Mouse (Mus musculus) MEL (cell line): ENCODE measurements at regions not wholly inside any gene's neighbourhood (a gene's known extent, or its start where the extent isn't known, plus 50 kb on each side); places are given as distances from the start of the nearest gene placed in this dataset.

Experiments used
- DNase-seq: peaks from one replicate; pipeline ENCODE4 v3.0.0; 2011; ENCODE audit warnings: low read depth, low spot score
- H3K27ac ChIP-seq: 2 replicates; pipeline ENCODE4 v1.5.1; 2012; ENCODE audit warnings: low read depth, mild to moderate bottlenecking, control low read depth, low read length, moderate library complexity; ENCODE audit not compliant: control insufficient read depth
- H3K27me3 ChIP-seq, 2 experiments: fragments of 150-350 bp in 1 of 2; sonication (generic) in 1 of 2; 2 replicates each; pipeline ENCODE4 v1.6.1; 2012; ENCODE audit warnings: low read length in 2 of 2, mild to moderate bottlenecking in 2 of 2, improper control_type of control experiment in 1 of 2, moderate library complexity in 1 of 2; ENCODE audit not compliant: insufficient read depth in 2 of 2, control insufficient read depth in 1 of 2
- H3K36me3 ChIP-seq, 2 experiments: 2 replicates each; pipeline ENCODE4 v1.6.1; 2012 to 2014; ENCODE audit warnings: low read length in 2 of 2, improper control_type of control experiment in 1 of 2, inconsistent platforms in 1 of 2, mild to moderate bottlenecking in 1 of 2; ENCODE audit not compliant: insufficient read depth in 2 of 2, control insufficient read depth in 1 of 2
- H3K4me1 ChIP-seq, 2 experiments: fragments of 150-350 bp in 1 of 2; sonication (generic) in 1 of 2; 2 replicates each; pipeline ENCODE4 v1.6.1; 2012; ENCODE audit warnings: low read length in 2 of 2, improper control_type of control experiment in 1 of 2, mild to moderate bottlenecking in 1 of 2; ENCODE audit not compliant: insufficient read depth in 2 of 2, control insufficient read depth in 1 of 2
- H3K4me3 ChIP-seq, 2 experiments: fragments of 150-350 bp in 1 of 2; sonication (generic) in 1 of 2; 2 replicates each; pipeline ENCODE4 v1.5.1; 2012; ENCODE audit warnings: low read depth in 2 of 2, low read length in 2 of 2, mild to moderate bottlenecking in 2 of 2, moderate library complexity in 2 of 2, control low read depth in 1 of 2, improper control_type of control experiment in 1 of 2; ENCODE audit not compliant: control insufficient read depth in 1 of 2, insufficient read depth in 1 of 2
- H3K79me2 ChIP-seq: 2 replicates; pipeline ENCODE4 v1.6.1; 2012; ENCODE audit warnings: mild to moderate bottlenecking, low read length, moderate library complexity; ENCODE audit not compliant: control insufficient read depth, poor library complexity, insufficient read depth
- H3K9ac ChIP-seq: 2 replicates; pipeline ENCODE4 v1.6.1; 2012; ENCODE audit warnings: low read depth, mild to moderate bottlenecking, control low read depth, low read length, moderate library complexity; ENCODE audit not compliant: control insufficient read depth, poor library complexity, severe bottlenecking
- H3K9me3 ChIP-seq: fragments of 150-350 bp; sonication (generic); replicated peaks from 2 replicates; pipeline ENCODE4 v1.6.1; 2012; ENCODE audit warnings: mild to moderate bottlenecking, low read length, improper control_type of control experiment, moderate library complexity; ENCODE audit not compliant: insufficient read depth
- CHD1 ChIP-seq: IDR thresholded peaks from 2 replicates; pipeline ENCODE4 v1.6.1; 2012; ENCODE audit warnings: low read depth, mild to moderate bottlenecking, inconsistent platforms, low read length, improper control_type of control experiment
- CHD2 ChIP-seq: IDR thresholded peaks from 2 replicates; pipeline ENCODE4 v1.6.1; 2011; ENCODE audit warnings: low read length, improper control_type of control experiment
- CTCF ChIP-seq, 3 experiments: IDR thresholded peaks in 2 of 3; conservative IDR thresholded peaks in 1 of 3; 2 replicates each; pipeline ENCODE4 v1.5.1; 2011 to 2012; ENCODE audit warnings: low read length in 3 of 3, low read depth in 2 of 3, mild to moderate bottlenecking in 2 of 3, improper control_type of control experiment in 1 of 3, inconsistent platforms in 1 of 3, mixed read lengths in 1 of 3, moderate library complexity in 1 of 3; ENCODE audit not compliant: control insufficient read depth in 1 of 3, insufficient read depth in 1 of 3, poor library complexity in 1 of 3, severe bottlenecking in 1 of 3
- E2F4 ChIP-seq: IDR thresholded peaks from 2 replicates; pipeline ENCODE4 v1.6.1; 2011; ENCODE audit warnings: low read depth, low read length, improper control_type of control experiment, borderline replicate concordance
- ELF1 ChIP-seq: IDR thresholded peaks from 2 replicates; pipeline ENCODE4 v1.6.1; 2014; ENCODE audit warnings: low read depth, mild to moderate bottlenecking, inconsistent platforms, low read length, improper control_type of control experiment, moderate library complexity
- EP300 ChIP-seq, 2 experiments: IDR thresholded peaks; 2 replicates each; pipeline ENCODE4 v1.6.1; 2011; ENCODE audit warnings: improper control_type of control experiment in 2 of 2, low read length in 2 of 2, low read depth in 1 of 2, mild to moderate bottlenecking in 1 of 2
- ETS1 ChIP-seq: IDR thresholded peaks from 2 replicates; pipeline ENCODE4 v1.6.1; 2012; ENCODE audit warnings: low read depth, mild to moderate bottlenecking, inconsistent platforms, low read length, improper control_type of control experiment, moderate library complexity
- GABPA ChIP-seq: IDR thresholded peaks from 2 replicates; pipeline ENCODE4 v1.6.1; 2012; ENCODE audit warnings: low read depth, mild to moderate bottlenecking, inconsistent platforms, low read length, improper control_type of control experiment, moderate library complexity
- JUND ChIP-seq: IDR thresholded peaks from 2 replicates; pipeline ENCODE4 v1.6.1; 2011; ENCODE audit warnings: low read depth, mild to moderate bottlenecking, improper control_type of control experiment, low read length
- MAFK ChIP-seq: IDR thresholded peaks from 2 replicates; pipeline ENCODE4 v1.6.1; 2011; ENCODE audit warnings: low read depth, mild to moderate bottlenecking, low read length, improper control_type of control experiment, borderline replicate concordance
- RAD21 ChIP-seq: IDR thresholded peaks from 2 replicates; pipeline ENCODE4 v1.6.1; 2011; ENCODE audit warnings: mild to moderate bottlenecking, low read depth, low read length, improper control_type of control experiment
- RCOR1 ChIP-seq: IDR thresholded peaks from 2 replicates; pipeline ENCODE4 v1.6.1; 2012; ENCODE audit warnings: low read depth, mild to moderate bottlenecking, inconsistent platforms, low read length, improper control_type of control experiment
- TAL1 ChIP-seq: IDR thresholded peaks from 2 replicates; pipeline ENCODE4 v1.6.1; 2012; ENCODE audit warnings: mild to moderate bottlenecking, inconsistent platforms, low read length, moderate library complexity, mixed read lengths
- TBP ChIP-seq: IDR thresholded peaks from 2 replicates; pipeline ENCODE4 v1.8.0; 2011; ENCODE audit warnings: low read depth, low read length, improper control_type of control experiment
- TCF12 ChIP-seq: IDR thresholded peaks from 2 replicates; pipeline ENCODE4 v1.6.1; 2014; ENCODE audit warnings: low read depth, mild to moderate bottlenecking, inconsistent platforms, low read length, improper control_type of control experiment, moderate library complexity
- UBTF ChIP-seq: IDR thresholded peaks from 2 replicates; pipeline ENCODE4 v1.6.1; 2012; ENCODE audit warnings: low read depth, mild to moderate bottlenecking, inconsistent platforms, low read length, improper control_type of control experiment, moderate library complexity, borderline replicate concordance; ENCODE audit not compliant: insufficient read depth
- USF2 ChIP-seq, 2 experiments: IDR thresholded peaks; 2 replicates each; pipeline ENCODE4 v1.6.1; 2011 to 2012; ENCODE audit warnings: improper control_type of control experiment in 2 of 2, low read length in 2 of 2, borderline replicate concordance in 1 of 2, inconsistent platforms in 1 of 2, low read depth in 1 of 2, mild to moderate bottlenecking in 1 of 2; ENCODE audit not compliant: insufficient read depth in 1 of 2
- ZMIZ1 ChIP-seq: IDR thresholded peaks from 2 replicates; pipeline ENCODE4 v1.6.1; 2012; ENCODE audit warnings: low read depth, mild to moderate bottlenecking, inconsistent platforms, low read length, improper control_type of control experiment, moderate library complexity

DNA sequence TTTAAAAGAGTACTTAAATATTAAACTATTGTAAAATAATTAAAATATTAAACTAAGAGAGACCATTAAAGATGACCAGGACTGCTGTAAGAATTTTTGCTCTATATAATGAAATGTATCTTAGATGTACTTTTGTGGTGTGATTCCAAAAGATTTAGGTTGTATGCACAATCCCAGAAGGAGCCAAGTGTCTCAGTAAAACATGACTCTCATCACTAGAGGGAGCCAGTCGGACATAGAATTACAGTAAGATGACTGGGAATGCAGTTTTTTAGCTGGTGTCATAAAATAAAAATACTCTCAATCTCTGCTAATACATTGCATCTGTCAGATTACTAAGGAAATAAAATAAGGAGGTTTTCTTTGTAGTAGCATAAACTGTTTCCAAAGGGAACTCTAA is 316.9 kb upstream of the Mme start:
- Histone ChIP-seq H3K27me3 (no peaks in the 10 kb centered on the region), H3K9me3 (no peaks in the 10 kb centered on the region), H3K4me3 (no peak overlapping the region), H3K79me2 (no peaks in the 10 kb centered on the region), H3K36me3 (no peaks in the 10 kb centered on the region), H3K4me1 (no peaks in the 10 kb centered on the region), H3K27ac (no peak overlapping the region), H3K9ac (no peak overlapping the region)
- TF ChIP-seq CHD1 (no peak), CTCF (IDR thresholded peaks at IDR 0.05 in 2 of 3, conservative IDR thresholded peaks at IDR 0.05 in 1 of 3; ENCODE audit: control insufficient read depth in 1 of 3, insufficient read depth in 1 of 3, low read depth in 2 of 3, low read length in 3 of 3, poor library complexity in 1 of 3, severe bottlenecking in 1 of 3) (0 out of 6 replicates have a peak, but pooled peaks of 1 of the 3 experiments have one; percentile 17), RAD21 (peak; percentile 6; the same call in 1 of the 2 replicates)
- peak; percentile 4 for DNase-seq

DNA sequence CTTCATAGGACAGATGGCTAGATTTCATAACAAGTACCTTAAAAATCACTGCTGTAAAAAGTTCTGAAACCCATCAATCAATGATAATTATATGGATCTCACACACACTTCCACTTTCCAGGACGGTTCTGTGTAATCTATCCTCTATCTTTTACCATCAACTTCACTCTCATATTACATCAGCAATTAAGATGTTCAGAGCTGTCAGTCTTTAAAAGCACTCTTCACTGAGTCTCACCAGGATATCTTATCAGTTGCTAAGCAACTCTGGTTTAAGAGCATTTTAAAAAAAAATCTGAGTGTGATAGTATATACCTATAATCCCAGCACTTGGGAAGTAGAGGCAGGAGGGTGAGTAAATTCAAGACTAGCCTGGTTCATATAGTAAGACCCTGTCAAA is 312.0 kb upstream of the Gpr149 start:
- no peaks in the 10 kb centered on the region for H3K79me2 ChIP-seq
- H3K36me3 ChIP-seq, result no peaks in the 10 kb centered on the region
- H3K9me3 ChIP-seq, result no peaks in the 10 kb centered on the region
- no peak overlapping the region for H3K27ac ChIP-seq
- H3K9ac ChIP-seq, result no peak overlapping the region
- TF ChIP-seq ZMIZ1 (no peak), EP300 (IDR thresholded peaks at IDR 0.05; ENCODE audit: low read depth in 1 of 2, low read length in 2 of 2) (no peak), JUND (no peak), CHD2 (no peak), TAL1 (no peak), ELF1 (no peak), UBTF (no peak), TBP (no peak), E2F4 (no peak), USF2 (IDR thresholded peaks at IDR 0.05; ENCODE audit: borderline replicate concordance in 1 of 2, insufficient read depth in 1 of 2, low read depth in 1 of 2, low read length in 2 of 2) (no peak), RCOR1 (no peak), TCF12 (no peak), MAFK (no peak), GABPA (no peak), ETS1 (no peak)
- H3K4me1 ChIP-seq, result no peaks in the 10 kb centered on the region
- no peak for DNase-seq
- H3K27me3 ChIP-seq, result no peaks in the 10 kb centered on the region
- H3K4me3 ChIP-seq, result no peak overlapping the region
